Mouse (Mus musculus) frontal cortex, postnatal 36 days (tissue): Measurements from ENCODE around the gene Gdpd1.
"Not testable (repeated sequence)": the region's sequence is repeated elsewhere in the genome, so short reads cannot be mapped to it uniquely, and the experiment has no call there.

Experiments
- DNase-seq, 2 experiments: peaks; one replicate each; pipeline ENCODE4 v3.0.0; 2022; ENCODE audit warnings: low spot score in 2 of 2

Gene Gdpd1

GRCm38 (mm10) chr11:87026096-87026875 lies 47.6 kb downstream of the Gdpd1 start:
- no peak for DNase-seq

GRCm38 (mm10) chr11:87025351-87025750 lies 48.5 kb downstream of the Gdpd1 start:
- no peak for DNase-seq

- DNase-seq = not testable (repeated sequence)
Measured at GRCm38 (mm10) chr11:87023240-87023639, 50.6 kb downstream of the Gdpd1 start.

- DNase-seq = no peak
Measured at GRCm38 (mm10) chr11:87022765-87023164, 51.1 kb downstream of the Gdpd1 start.

- DNase-seq = no peak
Measured at GRCm38 (mm10) chr11:87021551-87021950, 52.3 kb downstream of the Gdpd1 start.

GRCm38 (mm10) chr11:87020449-87020848 lies 53.4 kb downstream of the Gdpd1 start:
- DNase-seq = no peak

GRCm38 (mm10) chr11:87019431-87019830 lies 54.4 kb downstream of the Gdpd1 start:
- no peak for DNase-seq

GRCm38 (mm10) chr11:87018081-87018480 lies 55.8 kb downstream of the Gdpd1 start:
- DNase-seq = no peak

GRCm38 (mm10) chr11:87015691-87016090 lies 58.2 kb downstream of the Gdpd1 start:
- DNase-seq = no peak

GRCm38 (mm10) chr11:87010476-87010875 lies 63.4 kb downstream of the Gdpd1 start:
- DNase-seq = peak; percentile 49 to 74

- no peak for DNase-seq
Measured at GRCm38 (mm10) chr11:87007371-87007770, 66.5 kb downstream of the Gdpd1 start.

- DNase-seq = no peak
Measured at GRCm38 (mm10) chr11:87004960-87005755, 68.7 kb downstream of the Gdpd1 start.

- DNase-seq = no peak
Measured at GRCm38 (mm10) chr11:87002078-87002829, 71.6 kb downstream of the Gdpd1 start.

- no peak for DNase-seq
Measured at GRCm38 (mm10) chr11:87001217-87001616, 72.6 kb downstream of the Gdpd1 start.

GRCm38 (mm10) chr11:86996266-86996665 lies 77.6 kb downstream of the Gdpd1 start:
- DNase-seq = no peak

GRCm38 (mm10) chr11:86995625-86996221 lies 78.1 kb downstream of the Gdpd1 start:
- DNase-seq = peak; percentile 53 to 79

- no peak for DNase-seq
Measured at GRCm38 (mm10) chr11:86994791-86995624, 78.9 kb downstream of the Gdpd1 start.

GRCm38 (mm10) chr11:86994330-86994729 lies 79.5 kb downstream of the Gdpd1 start:
- DNase-seq = no peak

- DNase-seq = peak; percentile 96 to 97
Measured at GRCm38 (mm10) chr11:86993041-86994037, 80.5 kb downstream of the Gdpd1 start, which contains the start of gene Ypel2. Gene Ypel2, minus strand, starts transcription at chr11:86993707.
